Mouse (Mus musculus) adrenal gland, postnatal 14 days (tissue): ENCODE measurements around the gene Tnp1. TPM values are rescaled to one million over a fixed set of nuclear protein-coding genes. Genes with fewer than 3 reads are reported as not detected.

ENCODE experiments used
- DNase-seq: peaks from one replicate; pipeline ENCODE4 v3.0.0; 2021; ENCODE audit warnings: mixed read lengths
- total RNA-seq: library from RNA; stranded (reverse); gene quantifications from 2 replicates; pipeline ENCODE4 v1.2.3, GENCODE M21; 2021

The Tnp1 gene
- total RNA-seq, 1 experiment from 2014 or later: not detected

- no peak for DNase-seq
These were observed 8.9 kb downstream of the Tnp1 start for GRCm38 (mm10) chr1:73006847-73007246.

DNA sequence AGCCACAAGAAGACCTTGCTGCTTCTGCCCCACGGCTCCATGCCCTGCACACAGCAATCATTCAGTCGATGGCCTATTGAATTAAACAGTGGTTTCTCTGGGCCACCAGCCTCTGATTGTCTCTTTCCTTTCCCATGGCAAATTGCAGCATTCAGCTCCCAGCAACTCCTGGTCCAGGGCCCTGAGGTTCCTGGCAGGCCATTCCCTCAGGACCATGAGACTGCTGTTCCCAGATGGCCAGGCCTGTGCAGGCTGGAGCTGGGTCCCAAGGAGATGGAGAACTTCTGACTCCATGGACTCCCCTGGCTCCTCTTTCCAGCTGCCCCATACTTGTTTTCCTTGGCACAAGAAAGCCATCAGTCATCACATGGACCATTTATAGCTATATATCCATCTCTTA, 10.8 kb downstream of the Tnp1 start:
- no peak for DNase-seq

DNA sequence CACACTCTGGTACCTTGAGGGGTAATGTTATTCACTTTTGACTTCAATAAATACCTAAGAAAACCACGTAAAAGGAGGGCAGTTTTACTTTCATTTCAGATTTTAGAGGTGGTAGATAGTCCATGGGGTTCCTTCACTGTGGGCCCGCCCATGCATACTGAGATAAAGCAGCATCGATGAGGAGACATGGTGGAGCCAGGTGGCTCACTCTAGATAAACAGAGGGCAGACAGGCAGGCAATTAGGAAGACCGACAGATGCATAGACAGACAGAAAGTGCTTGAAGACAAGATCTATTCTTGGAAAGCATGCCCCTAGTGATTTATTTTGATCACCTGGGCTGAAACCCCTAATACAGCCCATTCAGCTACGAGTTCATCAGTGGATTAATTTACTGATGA, 13.1 kb downstream of the Tnp1 start:
- no peak for DNase-seq

DNA sequence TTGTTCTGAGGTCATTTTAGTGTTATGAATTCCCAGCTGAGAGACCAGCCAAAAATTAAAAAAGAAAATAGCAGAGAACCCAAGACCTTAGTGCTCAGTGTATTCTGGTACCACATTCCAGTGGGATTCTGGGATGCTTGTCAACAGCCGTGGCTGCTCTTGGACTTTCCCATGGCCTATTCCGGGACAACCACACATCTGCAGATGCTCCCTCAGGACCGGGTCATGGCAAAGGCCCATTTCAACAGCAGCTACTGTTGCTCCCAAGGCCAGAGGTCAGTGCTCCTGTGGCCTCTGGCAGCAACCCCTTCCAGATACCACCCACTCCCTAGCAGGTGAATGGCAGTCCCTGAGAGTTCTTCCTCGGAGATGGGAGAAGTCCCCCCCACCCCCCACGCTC, 13.7 kb downstream of the Tnp1 start:
- no peak for DNase-seq

DNA sequence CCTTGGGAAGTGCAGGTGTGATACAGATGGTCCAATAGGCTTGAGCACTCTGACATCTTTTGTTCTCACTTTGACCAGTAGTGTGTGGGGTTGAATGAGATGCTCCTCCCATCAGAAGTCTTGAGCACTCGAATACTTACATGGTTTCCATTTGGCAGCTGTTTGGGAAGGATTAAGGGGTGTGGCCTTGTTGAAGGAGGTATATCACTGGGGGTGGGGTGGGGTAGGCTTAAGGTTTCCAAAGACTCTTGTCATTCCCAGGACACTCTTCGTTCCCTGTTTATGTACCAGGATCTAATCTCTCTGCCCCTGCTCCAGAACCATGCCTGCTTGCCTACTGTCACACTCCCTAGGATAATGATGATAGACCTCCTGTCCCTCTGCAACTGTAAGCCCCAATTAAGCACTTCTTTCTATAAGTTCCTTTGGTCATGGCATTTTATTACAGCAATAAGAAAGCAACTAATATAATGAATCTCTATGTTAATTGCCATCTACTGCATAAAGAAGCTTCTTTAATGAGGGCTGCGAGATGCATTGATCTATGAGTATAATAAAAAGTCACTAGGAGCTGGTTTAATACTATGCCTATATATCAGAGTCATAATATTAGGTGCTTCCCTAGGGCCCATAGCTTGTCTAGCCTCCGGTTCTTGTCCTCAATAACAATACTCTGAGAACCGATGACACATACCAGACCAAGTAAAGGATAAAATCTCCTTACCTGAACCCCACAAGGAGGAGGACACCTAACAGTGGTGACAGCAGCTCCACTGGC, 20.8 kb downstream of the Tnp1 start:
- DNase-seq: no peak

- DNase-seq: no peak
These were observed 22.7 kb downstream of the Tnp1 start for GRCm38 (mm10) chr1:72992944-72993464.

DNA sequence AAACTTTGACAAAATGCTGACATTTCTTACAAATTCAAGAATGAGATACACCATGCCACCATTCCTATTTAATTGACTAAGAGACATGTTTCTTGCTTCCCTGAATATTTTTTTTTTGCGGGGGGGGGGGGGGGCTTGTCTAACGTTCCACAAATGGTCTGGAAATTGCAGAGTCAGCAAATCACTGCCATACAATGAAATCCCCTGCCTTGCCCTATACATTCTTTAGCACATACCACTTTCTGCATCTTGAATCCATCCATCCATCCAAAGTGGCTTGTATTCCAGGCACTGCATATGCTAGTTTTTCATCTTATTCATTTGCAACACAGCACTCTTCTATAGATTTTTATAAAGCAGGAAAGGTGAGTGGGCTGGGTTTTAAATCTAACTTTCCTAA, 23.5 kb downstream of the Tnp1 start:
- no peak for DNase-seq

DNA sequence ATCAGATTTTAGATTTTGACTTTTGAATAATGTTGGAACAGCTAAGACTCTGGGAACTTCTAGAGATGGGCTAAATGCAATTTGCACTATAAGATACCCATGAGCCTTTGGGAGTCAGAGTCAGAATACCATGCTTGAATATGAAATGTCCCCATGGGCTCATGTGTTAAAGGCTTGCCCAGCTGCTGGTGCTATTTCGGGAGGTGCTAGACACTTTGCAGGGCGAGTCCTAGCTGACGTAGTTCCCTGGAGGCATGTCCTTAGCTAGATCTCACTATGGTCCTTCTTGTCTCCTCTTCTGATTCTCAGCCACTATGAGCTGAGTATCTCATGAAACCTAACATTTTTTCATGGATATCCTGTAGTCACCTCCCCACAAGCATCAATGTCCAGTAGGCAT, 26.8 kb downstream of the Tnp1 start:
- DNase-seq: no peak

DNA sequence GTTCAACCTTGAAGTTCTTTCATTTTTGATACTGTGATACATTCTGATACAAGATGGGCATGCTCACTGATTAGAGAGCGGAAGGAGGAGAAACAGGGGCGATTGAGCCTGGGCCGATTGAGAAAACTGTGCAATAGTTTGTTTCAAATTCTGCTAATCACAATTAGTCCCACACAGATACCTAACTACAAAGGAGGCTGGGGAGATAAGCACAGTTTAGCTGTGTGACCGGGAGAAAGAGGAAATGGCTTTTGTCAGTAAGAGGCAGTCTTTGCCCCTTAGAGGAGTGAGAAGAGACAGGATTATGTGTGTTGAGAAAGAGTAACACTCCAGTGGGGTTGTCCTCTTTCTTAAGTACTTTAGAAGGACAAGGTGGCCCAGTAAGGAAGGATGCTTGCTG, 29.0 kb downstream of the Tnp1 start:
- DNase-seq: no peak

DNA sequence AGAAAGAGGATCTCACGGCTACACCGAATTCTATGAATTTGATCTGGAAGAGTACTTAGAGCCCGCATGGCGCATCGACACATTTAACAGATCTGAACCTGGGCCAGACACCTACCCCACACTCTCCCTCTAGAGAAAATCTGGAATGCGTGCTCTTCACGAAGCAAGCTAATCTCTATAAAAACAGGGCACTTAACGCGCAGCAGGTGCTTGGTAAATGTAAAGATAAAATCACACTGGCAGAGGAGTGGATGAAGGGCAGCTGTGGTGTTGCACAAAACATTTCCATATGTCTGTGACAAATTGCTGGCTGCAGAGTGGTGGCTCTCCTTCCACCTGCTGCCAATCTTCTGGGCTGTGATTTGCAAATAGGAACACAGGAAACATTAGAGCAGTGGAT, 36.8 kb downstream of the Tnp1 start:
- DNase-seq: no peak

- DNase-seq: no peak
These were observed 41.5 kb downstream of the Tnp1 start for GRCm38 (mm10) chr1:72974226-72974625.

GRCm38 (mm10) chr1:72970461-72970860, 45.2 kb downstream of the Tnp1 start:
- DNase-seq: peak; percentile 59

- DNase-seq: peak; percentile 5
These were observed 46.4 kb downstream of the Tnp1 start for GRCm38 (mm10) chr1:72969113-72969812.

DNA sequence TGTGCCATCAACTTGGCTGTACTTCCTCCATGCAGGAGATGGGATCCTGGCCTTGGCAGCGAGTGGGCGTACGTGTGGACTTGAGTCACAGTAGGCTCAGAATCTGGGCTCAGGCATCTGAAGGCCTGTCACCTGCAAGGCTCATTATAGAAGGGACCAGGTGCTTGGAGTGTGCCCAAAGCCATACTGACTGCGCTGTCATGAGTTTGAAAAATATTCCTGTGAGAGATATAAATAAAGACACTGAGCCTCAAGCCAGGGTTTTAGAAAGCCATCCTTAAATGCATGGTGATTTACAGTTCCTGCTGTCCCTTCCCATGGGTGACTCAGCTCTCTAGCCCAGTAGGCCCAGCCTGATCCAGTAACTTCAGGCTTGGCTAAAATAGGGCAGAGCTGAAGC, 49.3 kb downstream of the Tnp1 start:
- DNase-seq: no peak

Other genes with a start within 250 kb of the Tnp1 start
- 9.1 and 58.4 TPM in 2 replicates for gene Igfbp2, start 191.4 kb downstream of the Tnp1 start, total RNA-seq
- 68.1 and 74.3 TPM in 2 replicates for gene Igfbp5, start 141.0 kb downstream of the Tnp1 start, total RNA-seq